Mouse (Mus musculus) heart, postnatal 14 days (tissue): Measurements from ENCODE around the gene Vps13d. TPM values are rescaled to one million over a fixed set of nuclear protein-coding genes. Genes with fewer than 3 reads are reported as not detected.
"Not testable (repeated sequence)": the region's sequence is repeated elsewhere in the genome, so short reads cannot be mapped to it uniquely, and the experiment has no call there.

Experiments used
- DNase-seq, 2 experiments: peaks; one replicate each; pipeline ENCODE4 v3.0.0; 2021 to 2022
- intact Hi-C: fragments of 180-260 bp; cut with DNase I; formaldehyde crosslinking; loops from one replicate; pipeline ENCODE4 v1.15.1; 2025
- total RNA-seq, 2 experiments: library from RNA; stranded (reverse); gene quantifications; 2 replicates each; pipeline ENCODE4 v1.2.3; 2021

The Vps13d gene
- total RNA-seq, 2 experiments from 2014 or later: 72.5 to 74.9 TPM

DNA sequence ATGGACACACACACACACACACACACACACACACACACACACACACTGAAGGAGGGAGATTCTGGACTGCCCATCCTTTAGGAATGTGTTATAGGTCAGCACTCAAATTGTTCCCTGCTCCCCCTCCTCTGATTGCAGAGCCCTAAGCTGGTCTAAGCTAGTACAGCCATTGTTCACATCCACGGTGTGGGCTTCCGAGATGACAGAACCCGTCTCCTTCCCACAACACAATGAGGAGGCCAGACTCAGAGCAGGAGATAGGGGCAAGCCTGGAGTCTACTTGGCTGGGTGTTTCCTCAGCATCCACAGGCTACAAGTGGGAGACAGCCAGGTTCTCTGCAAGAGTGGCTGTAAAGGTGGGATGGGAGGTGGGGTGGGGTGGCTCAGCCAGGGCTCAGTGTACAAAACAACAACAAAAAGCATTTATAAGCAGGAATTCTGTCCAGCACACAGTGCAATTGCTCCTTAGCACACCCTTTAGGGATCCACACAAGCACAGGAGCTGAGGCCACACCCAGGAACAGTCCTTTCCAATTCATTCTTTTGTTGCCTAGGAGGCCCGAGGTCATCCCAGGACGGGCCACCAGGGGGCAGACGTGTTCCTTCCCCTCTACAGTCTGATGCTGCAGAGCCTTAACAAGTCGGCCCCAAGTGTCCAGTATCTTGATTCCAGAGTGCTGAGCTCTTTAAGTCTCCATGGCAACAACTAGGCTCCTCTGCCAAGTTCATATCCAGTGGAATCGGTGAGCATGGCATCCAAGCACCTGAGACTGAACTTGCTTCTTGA, 19.4 kb upstream of the Vps13d start:
- intact Hi-C loops: loop anchor here (1.0 kb wide), 1 partner anchor 72 kb away; no protein-coding TSS in a partner anchor
- DNase-seq: peak; percentile 94 to 97

DNA sequence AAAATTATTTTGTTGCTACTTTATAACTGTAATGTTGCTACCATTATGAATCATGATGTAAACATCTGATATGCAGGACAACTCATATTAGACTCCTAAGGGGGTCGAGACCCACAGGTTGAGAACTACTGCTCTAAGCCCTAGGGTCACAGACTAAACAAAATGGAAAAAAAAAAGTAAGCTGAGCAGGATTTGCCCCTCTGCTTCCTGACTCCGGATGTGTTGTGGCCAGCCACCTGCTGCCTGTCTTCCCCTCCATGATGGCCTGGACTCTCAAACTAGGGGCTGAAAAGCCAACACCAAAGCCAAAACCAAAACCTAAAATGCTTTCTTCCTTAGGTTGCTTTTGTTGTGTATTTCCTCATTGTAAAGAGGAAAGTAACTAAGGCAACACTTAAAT, 16.3 kb upstream of the Vps13d start:
- intact Hi-C loops: no loop called here
- DNase-seq: no peak

DNA sequence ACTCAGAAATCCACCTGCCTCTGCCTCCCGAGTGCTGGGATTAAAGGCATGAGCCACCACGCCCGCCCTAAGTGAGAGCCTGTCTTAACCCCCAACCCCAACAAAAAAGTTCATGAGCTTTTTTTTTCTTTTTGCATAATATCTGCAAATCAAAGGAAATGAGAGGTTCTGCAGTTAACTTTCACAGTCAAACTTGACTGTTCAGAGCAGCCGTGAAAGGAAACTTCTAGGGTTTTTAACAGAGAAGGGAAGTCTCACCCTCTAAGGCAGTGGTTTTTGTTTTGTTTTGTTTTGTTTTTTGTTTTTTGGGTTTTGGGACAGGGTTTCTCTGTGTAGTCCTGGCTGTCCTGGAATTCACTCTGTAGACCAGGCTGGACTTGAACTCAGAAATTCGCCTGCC, 15.8 kb upstream of the Vps13d start:
- intact Hi-C loops: no loop called here

DNA sequence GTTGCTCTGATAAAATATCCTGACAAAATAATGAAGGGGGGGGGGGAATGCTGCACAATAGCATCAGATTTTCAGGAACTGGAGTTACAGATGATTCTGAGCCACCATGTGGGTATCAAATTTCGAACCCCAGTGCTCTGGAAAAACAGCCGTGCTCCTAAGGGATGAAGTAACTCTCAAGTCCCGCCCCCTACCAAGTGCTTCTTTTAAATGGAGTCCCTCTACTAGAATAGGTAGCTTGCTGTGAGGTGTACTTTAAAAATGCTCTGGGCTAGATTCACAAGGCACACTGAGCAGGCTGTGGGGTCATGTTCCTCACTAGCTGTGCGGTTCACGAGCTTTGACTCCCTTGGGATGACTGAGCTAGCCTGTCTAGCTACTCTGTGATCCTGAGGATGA, 14.9 kb upstream of the Vps13d start:
- no peak for DNase-seq
- intact Hi-C loops: no loop called here

More for the DNA sequence above, 15.8 kb upstream of the Vps13d start:
- DNase-seq: no peak

DNA sequence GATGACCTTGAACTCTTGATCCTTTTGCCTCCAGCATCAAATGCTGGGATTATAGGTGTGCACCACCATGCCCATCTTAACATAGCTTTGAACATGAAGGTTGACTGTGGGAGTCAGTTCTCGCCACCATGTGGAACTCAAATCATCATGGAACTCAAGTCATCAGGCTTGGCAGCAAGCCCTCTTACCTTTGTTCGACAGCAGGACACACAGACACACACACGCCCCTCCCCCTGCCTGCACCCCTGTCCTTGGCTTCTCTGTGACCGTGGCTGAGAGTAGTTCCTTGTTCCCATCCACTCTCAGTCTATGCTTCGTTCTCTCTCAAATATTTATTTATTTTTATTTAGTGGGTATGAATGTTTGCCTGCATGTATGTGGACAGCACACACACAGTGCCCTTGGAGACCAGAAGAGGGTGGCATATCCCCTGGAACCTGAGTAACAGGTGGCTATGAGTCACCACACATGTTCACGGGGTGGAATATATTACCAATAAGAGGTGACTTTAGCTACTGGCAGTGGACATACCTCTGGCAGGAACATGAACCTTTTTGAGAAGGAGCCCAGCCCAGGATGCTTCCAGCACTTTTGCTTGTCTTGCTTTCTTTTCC, 14.4 kb upstream of the Vps13d start:
- intact Hi-C loops: no loop called here
- DNase-seq: no peak

DNA sequence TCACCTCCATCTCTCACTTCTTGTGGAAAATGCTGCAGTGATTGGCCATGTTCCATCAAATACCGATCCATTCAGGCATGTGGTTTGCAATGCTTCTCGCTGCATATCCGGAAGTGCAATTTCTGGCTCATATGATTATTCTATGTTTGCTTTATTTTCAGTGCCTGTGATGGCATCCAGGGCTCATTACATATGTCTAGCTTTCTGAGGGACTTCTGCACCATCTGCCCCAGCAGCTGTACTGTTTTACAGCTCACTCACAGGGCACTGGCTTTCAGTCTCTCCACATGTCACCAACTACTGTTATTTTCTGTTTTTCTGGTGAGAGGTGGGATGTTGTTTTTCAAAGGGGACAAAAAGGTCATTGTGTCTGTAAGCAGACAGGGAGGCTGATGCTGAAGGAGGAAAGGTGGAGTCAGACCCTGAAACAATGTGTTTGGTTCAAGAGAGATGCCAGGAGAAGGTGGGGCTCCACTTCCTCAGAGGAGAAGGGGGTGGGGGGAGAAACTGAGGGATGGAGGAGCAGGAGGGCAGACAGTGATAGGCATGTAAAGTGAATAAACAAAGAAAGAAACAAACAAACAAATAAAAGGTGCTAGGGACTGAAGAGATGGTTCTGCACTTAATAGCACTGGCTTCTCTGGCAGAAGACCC, 13.0 kb upstream of the Vps13d start:
- intact Hi-C loops: no loop called here
- no peak for DNase-seq

DNA sequence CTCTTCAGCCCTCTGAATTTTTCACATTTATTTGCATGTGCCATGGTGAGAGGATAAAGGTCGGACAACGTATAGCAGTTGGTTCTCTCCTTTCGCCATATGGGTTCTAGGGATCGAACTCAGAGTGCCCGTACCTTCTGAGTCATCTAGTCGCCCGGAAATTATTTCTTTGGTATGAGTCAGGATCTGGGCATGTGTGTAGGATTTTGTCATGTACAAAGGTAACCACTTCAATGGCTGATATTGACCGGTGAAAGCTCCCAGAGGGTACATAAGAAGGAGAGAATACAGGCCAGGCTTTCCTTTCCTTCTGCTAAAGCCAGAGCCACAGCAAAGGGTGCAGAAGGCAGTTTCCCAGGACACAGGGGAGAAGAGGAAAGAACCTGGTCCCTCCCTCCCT, 10.0 kb upstream of the Vps13d start:
- no peak for DNase-seq
- intact Hi-C loops: no loop called here

DNA sequence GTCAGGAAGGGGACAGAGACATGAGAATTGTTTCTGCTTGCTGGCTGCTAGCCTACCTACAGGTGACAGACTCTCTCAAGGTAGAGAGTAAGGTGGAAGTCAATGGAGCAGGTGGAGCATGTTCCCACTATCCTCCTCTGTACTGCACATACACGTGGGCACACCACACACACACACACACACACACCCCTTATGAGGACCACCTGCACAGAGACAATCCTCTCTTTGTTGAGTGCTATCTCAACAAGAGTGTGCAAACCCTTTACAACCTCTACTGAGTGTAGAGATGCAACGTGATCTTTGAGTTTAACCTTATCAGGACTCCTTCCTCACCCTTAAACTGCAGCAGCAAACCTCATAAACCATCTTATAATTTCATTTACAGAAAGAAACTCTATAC, 8.5 kb upstream of the Vps13d start:
- no peak for DNase-seq
- intact Hi-C loops: no loop called here

DNA sequence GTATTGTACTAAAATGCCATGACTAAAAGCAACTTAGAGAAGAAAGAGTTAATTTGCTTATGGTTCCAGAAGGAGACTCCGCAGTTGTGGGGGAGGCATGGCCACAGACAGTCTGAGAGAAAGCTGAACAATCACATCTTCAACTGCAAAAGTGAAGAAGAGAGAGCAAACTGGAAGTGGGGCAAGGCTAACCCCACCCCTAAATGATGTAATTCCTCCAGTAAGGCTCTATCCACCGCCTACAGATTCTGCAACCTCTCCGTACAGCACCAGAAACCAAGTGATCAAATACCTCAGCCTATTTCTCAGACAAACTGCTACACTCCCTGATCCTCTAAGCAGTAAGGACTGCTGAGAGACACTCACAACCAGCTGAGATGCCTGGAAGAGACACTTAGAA, 6.6 kb upstream of the Vps13d start:
- DNase-seq: no peak
- intact Hi-C loops: no loop called here

DNA sequence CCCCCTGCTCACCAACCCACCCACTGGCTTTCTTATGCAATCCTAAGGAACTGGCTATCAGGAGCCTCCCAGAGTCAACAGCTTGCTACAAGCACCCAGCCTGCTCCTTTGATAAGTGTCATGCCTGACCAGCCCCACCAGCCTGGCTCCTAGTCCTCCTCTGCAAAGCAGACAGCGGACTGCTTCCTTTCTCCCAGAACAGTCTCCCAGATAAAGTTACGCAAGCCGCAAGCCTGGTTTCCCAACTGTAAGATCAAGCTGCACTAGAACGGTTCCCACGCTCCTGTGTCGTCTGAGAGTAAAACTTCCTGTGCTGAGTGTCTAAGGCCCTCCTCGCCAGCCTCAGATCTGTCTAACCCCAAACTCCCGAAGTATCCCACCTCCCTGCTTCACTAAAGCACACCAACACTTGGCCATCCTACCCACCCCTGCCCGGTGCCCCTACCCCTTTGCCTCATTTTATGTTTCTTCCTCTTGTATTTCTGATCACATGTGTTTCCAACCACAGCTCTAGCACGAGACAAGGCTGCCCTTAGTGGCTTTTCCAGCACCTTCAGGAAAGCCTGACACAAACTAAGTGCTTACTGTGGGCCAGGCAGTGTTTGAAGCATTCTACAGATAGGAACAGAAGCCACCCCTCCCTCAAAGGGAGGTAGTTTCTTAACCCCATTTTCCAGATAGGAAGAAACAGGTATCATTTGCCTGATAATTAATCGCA, 5.3 kb upstream of the Vps13d start:
- peak; percentile 40 to 60 for DNase-seq
- intact Hi-C loops: no loop called here

DNA sequence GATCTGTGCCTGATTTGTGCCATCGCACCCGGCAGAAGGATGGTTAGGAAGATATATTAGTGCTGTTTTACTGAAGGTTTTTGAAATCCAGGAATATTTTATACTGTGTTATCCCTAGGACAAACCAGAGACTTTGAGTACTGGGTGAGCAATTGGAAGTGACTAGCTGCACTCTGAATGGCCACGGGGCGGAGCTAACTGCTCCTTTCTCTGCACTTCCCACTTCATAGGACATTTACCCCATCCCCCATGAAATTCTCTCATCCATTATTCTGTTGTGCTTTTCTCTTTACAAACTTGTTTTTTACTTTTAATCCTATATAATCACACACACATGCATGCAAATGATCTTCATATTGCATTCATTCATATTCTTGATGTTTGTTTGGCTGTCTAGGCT, 1.8 kb upstream of the Vps13d start:
- DNase-seq: no peak
- intact Hi-C loops: no loop called here

DNA sequence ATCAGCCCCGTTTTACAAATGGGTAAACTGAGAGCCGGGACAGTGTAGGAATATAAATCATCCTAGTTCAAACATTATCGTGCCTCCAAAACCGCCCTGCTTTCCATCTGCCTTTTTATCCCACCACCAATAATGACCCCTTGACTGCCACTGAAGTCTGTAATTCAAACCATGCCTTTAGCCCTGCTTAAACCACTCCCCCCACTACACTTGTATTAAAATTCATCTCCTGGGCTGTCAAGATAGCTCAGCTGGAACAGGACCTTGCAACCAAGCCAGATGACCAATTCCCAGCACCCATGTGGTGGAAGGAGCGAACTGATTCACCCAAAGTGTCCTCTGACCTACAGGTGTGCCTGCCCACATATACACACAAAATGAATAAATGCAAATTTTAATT, 367 bp upstream of the Vps13d start:
- intact Hi-C loops: no loop called here
- DNase-seq: no peak

DNA sequence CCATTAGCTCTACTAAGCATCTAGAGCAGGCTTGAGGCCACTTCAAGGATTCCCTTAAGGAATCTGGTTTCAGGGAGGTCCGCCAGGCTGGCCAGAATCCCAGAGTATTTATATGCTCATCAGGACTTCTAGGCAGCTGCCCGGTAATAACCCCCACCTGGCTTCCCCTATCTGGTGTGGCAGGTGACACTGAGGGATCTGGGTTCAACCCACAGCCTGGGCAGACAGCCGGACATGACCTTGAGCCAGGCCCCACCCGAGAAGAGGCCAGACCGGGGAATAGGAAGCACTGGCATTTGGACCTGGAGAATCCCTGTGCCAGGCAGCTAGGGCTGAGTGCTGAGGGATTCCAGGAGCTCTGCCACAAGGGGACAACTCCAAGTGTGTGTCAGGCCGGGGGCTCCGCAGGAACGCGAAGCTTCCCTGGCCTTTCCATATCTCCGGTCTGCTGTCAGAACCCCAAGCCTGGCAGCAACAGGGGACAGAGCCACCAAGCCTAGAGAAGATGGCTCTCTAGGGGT, 754 bp downstream of the Vps13d start:
- DNase-seq: peak; percentile 71 to 77
- intact Hi-C loops: no loop called here

DNA sequence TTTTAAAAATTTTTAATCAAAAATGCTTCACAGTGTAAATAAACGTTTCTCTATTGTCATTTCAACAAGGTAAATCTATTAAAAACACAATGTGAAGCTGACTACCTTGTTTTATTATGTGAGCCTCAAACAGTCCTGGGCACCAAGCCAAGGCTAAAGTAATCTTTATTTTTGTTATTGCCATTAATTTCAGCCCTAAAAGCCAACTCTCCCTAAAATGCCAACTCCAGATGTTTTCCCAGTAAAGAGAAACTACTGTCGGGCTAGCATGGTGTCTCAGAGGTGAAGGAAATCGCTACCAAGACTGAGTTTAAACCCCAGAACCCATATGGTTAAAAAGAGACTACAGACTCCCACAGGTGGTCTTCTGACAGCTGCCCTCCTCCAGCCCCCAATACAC, 1.4 kb downstream of the Vps13d start:
- DNase-seq: no peak
- intact Hi-C loops: no loop called here

DNA sequence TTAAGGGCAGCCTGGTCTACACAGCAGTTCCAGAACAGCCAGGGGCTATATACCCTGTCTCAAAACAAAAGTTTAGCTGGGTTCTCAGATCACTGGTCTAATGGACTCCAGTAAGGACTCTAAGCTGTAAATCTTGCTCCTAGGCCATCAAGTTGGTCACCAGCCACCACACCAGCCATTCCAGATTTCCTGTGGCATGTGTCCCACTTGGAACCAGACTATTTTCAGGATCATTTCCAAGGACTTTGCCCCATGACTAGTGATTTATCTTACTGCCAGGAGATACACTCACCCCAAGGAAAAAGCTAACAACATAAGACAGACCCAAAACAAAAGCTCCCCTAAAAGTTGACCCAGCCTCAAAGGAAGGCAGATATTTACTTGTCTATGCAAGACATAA, 2.1 kb downstream of the Vps13d start:
- intact Hi-C loops: no loop called here
- DNase-seq: peak in 1 of 2 experiments; percentile 59

DNA sequence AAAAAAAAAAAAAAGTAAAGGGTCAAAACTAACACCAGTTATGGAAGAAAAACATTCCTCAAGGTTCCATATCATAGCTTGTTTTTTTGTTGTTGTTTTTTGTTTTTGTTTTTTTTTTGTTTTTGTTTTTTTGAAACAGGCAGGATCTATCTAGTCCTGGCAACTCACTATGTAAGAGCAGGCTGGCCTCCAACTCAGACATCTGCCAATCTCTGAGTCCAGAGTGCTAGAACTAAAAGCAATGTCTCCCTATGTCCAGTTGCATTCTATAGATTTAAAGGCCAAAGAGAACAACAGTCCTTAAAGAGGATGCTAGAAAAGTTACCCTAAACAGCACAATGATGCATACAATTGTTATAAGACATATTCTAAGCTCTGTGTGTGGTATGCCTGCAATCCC, 6.2 kb downstream of the Vps13d start:
- intact Hi-C loops: no loop called here
- DNase-seq: no peak

DNA sequence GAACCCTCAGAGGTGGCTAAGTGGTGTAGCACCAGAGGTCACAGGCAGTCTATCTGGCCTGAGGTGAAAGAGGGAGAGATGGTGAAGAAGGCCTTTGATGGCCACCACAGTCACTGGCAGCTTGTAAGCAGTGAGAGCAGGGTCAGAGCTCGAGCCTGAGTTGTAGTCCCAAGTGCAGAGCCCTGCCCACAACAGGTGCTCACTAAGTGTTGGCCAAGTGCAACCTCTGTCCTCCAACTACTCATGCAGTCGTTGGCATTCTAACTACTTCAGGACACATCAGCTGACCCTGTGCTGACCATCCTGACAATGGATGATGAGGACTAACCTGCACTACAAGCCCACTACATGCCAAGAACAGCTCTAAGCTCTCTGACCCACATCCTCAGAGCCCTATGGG, 7.2 kb downstream of the Vps13d start:
- intact Hi-C loops: no loop called here

DNA sequence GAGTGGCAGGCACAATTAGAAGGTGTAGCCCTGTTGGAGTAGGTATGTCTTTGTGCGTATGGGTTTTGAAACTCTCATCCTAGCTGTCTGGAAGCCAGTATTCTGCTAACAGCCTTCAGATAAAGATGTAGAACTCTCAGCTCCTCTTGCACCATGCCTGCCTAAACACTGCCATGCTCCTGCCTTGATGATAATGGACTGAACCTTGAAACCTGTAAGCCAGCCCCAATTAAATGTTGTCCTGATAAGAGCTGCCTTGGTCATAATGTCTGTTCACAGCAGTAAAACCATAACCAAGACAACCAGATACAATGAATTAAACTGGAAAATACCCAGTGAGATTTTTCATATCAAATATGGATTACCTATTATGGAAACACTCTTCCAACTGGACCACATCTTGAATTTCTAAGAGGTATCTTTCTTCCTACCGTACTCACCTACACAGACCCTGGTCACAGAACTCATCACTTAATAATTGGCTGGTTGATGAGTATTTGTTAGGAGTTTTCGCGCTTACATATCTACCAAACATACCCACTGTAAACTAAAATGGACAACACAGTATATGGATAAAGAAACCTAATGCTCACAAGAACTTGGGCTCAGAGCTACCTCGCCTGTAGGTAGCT, 15.8 kb downstream of the Vps13d start:
- no peak for DNase-seq
- intact Hi-C loops: no loop called here

More for the DNA sequence above, 7.2 kb downstream of the Vps13d start:
- no peak for DNase-seq

DNA sequence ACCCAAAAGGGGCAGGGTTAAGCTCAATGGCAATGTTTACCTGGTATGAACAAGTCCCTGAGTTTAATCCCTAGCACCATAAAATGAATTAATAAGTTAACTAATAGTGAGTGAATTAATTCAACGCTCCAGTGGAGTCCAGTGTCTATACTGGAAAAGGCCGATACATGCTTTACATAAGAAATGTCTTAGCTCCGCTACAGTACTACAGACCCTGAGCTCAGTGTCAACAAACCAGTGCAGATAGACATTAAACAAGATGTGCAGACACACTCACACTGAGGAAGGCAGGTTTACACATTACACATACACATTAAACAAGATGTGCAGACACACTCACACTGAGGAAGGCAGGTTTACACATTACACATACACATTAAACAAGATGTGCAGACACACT, 29.3 kb downstream of the Vps13d start:
- intact Hi-C loops, DNase-seq: not testable (repeated sequence)

DNA sequence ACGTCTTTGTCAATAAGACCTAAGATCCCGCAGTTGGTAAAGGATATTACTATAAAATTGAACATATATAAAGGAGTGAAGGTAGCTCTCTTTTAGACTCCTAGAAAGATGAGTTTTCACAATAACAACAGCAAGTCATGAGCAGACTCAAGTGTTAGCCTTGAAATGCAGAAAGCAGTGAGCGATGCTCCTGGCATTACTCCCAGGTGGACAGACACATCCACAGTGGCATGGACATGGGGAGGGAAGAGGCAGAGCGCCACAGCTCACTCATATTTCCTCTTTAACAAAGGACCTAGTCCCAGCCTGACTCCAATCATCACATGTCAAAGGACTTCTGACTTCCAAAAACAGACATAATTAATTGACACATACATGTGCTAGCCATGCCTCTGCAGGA, 30.7 kb downstream of the Vps13d start:
- no peak for DNase-seq
- intact Hi-C loops: no loop called here
